ENCODE assay signal across 16 mouse cellular contexts in genomic region chr9:98864571-98864970, GRCm38 (mm10). TPM values are rescaled to one million over a fixed set of nuclear protein-coding genes. Genes with fewer than 3 reads are reported as not detected.
DNase-seq lines count a peak whose midpoint lies in the region; ATAC-seq and TF ChIP-seq lines count a peak whose summit lies in the region.
"Had no signal": no experiment of that assay in that cellular context is flagged by ENCODE, and none has a peak within 500 bp of the region (broad histone marks: within the 10 kb centered on the region; RNA-seq: fewer than 3 reads in every experiment).

Gene Prr23a3 (plus strand): TSS chr9:98864767.

- no peak within 1 kb of the TSS for H3K27ac ChIP-seq in forebrain, embryonic 12.5 days
- H3K27ac ChIP-seq in forebrain, postnatal 0 days (ENCODE audit: low read depth, low read length), result no peak within 1 kb of the TSS
- no peak within 1 kb of the TSS for H3K27ac ChIP-seq in intestine, embryonic 15.5 days
- H3K27ac ChIP-seq in intestine, embryonic 16.5 days (ENCODE audit: low read length), result no peak within 1 kb of the TSS
- no peak within 1 kb of the TSS for H3K27ac ChIP-seq in limb, embryonic 12.5 days

- WGBS in forebrain, embryonic 12.5 days, result 71% methylated on average over 22 of the region's 22 CpGs
- 73% methylated on average over 22 of the region's 22 CpGs for WGBS in forebrain, postnatal 0 days
- WGBS in intestine, embryonic 15.5 days, result 45% methylated on average over 22 of the region's 22 CpGs
- 50% methylated on average over 22 of the region's 22 CpGs for WGBS in intestine, embryonic 16.5 days
- WGBS in limb, embryonic 12.5 days, result 55% methylated on average over 22 of the region's 22 CpGs

- 0 out of 2 replicates have a peak within 1 kb of the TSS, but pooled peaks have one; percentile 2 for H3K4me3 ChIP-seq in forebrain, embryonic 12.5 days (replicated peaks)
- no peak within 1 kb of the TSS for H3K4me3 ChIP-seq in forebrain, postnatal 0 days (ENCODE audit: low read depth, low read length)
- no peak within 1 kb of the TSS for H3K4me3 ChIP-seq in intestine, embryonic 15.5 days (replicated peaks)
- no peak within 1 kb of the TSS for H3K4me3 ChIP-seq in intestine, embryonic 16.5 days (ENCODE audit: low read length)
- H3K4me3 ChIP-seq in limb, embryonic 12.5 days (replicated peaks), result no peak within 1 kb of the TSS

- no peaks in the 10 kb centered on the region for H3K36me3 ChIP-seq in forebrain, embryonic 12.5 days (replicated peaks)
- no peaks in the 10 kb centered on the region for H3K36me3 ChIP-seq in forebrain, postnatal 0 days (ENCODE audit: insufficient read depth)
- no peaks in the 10 kb centered on the region for H3K36me3 ChIP-seq in intestine, embryonic 15.5 days
- no peaks in the 10 kb centered on the region for H3K36me3 ChIP-seq in intestine, embryonic 16.5 days (ENCODE audit: control insufficient read depth, insufficient read depth, low read length)
- no peaks in the 10 kb centered on the region for H3K36me3 ChIP-seq in limb, embryonic 12.5 days

- no peak for DNase-seq in forebrain, postnatal 0 days
- peak; percentile 92 for DNase-seq in ES-CJ7 (ENCODE audit: low read depth, low spot score)
- no peak for DNase-seq in spleen, postnatal 4 days (ENCODE audit: low spot score in 2 of 2)
- no peak for DNase-seq in Muller cell, postnatal 12 days (ENCODE audit: inconsistent ontology term)
- DNase-seq: cerebellum, adult 18-20 months; heart, postnatal 10 days; lung, adult 2 months; thymus, adult 2 months had no signal

- no peaks in the 10 kb centered on the region; the same call in 1 of the 2 replicates for H3K27me3 ChIP-seq in forebrain, embryonic 12.5 days
- no peaks in the 10 kb centered on the region for H3K27me3 ChIP-seq in forebrain, postnatal 0 days (ENCODE audit: insufficient read depth, low read length)
- H3K27me3 ChIP-seq in intestine, embryonic 15.5 days (replicated peaks), result peaks cover 5% of the 10 kb centered on the region; the same call in 1 of the 2 replicates
- H3K27me3 ChIP-seq in intestine, embryonic 16.5 days (replicated peaks; ENCODE audit: control insufficient read depth, insufficient read depth, low read length), result peaks cover 5% of the 10 kb centered on the region; the same call in 1 of the 2 replicates
- H3K27me3 ChIP-seq in limb, embryonic 12.5 days, result peaks cover 16% of the 10 kb centered on the region

- TF ChIP-seq CTCF in forebrain, postnatal 0 days (IDR thresholded peaks at IDR 0.05; ENCODE audit: low read depth), result no peak

- no peak within 1 kb of the TSS for H3K9ac ChIP-seq in forebrain, embryonic 12.5 days
- H3K9ac ChIP-seq in forebrain, postnatal 0 days, result no peak within 1 kb of the TSS
- H3K9ac ChIP-seq in intestine, embryonic 15.5 days, result no peak within 1 kb of the TSS
- H3K9ac ChIP-seq in intestine, embryonic 16.5 days (ENCODE audit: low read depth, low read length), result no peak within 1 kb of the TSS
- H3K9ac ChIP-seq in limb, embryonic 12.5 days (replicated peaks), result no peak within 1 kb of the TSS

- H3K4me2 ChIP-seq in forebrain, embryonic 12.5 days, result no peak within 1 kb of the TSS
- H3K4me2 ChIP-seq in forebrain, postnatal 0 days (ENCODE audit: low read depth), result no peak within 1 kb of the TSS
- H3K4me2 ChIP-seq in intestine, embryonic 15.5 days (replicated peaks), result 0 out of 2 replicates have a peak within 1 kb of the TSS, but pooled peaks have one; percentile 12
- H3K4me2 ChIP-seq in intestine, embryonic 16.5 days (ENCODE audit: low read depth, low read length), result no peak within 1 kb of the TSS
- H3K4me2 ChIP-seq in limb, embryonic 12.5 days, result peak within 1 kb of the TSS; percentile 26; the same call in 1 of the 2 replicates

- no peaks in the 10 kb centered on the region for H3K4me1 ChIP-seq in forebrain, embryonic 12.5 days
- H3K4me1 ChIP-seq in forebrain, postnatal 0 days (ENCODE audit: insufficient read depth), result no peaks in the 10 kb centered on the region
- H3K4me1 ChIP-seq in intestine, embryonic 15.5 days (replicated peaks), result no peaks in the 10 kb centered on the region
- H3K4me1 ChIP-seq in intestine, embryonic 16.5 days (ENCODE audit: control insufficient read depth, insufficient read depth, low read length), result no peaks in the 10 kb centered on the region
- H3K4me1 ChIP-seq in limb, embryonic 12.5 days (replicated peaks), result no peaks in the 10 kb centered on the region

- H3K9me3 ChIP-seq in forebrain, embryonic 12.5 days, result peaks cover 7% of the 10 kb centered on the region; the same call in 1 of the 2 replicates
- no peaks in the 10 kb centered on the region for H3K9me3 ChIP-seq in forebrain, postnatal 0 days (ENCODE audit: low read length)
- no peaks in the 10 kb centered on the region for H3K9me3 ChIP-seq in intestine, embryonic 15.5 days
- no peaks in the 10 kb centered on the region for H3K9me3 ChIP-seq in intestine, embryonic 16.5 days (ENCODE audit: control insufficient read depth, low read length)
- no peaks in the 10 kb centered on the region; the same call in 1 of the 2 replicates for H3K9me3 ChIP-seq in limb, embryonic 12.5 days

- no peak for ATAC-seq in forebrain, embryonic 12.5 days (ENCODE audit: low FRiP score)
- ATAC-seq in forebrain, postnatal 0 days, result no peak
- no peak for ATAC-seq in intestine, embryonic 15.5 days
- ATAC-seq in intestine, embryonic 16.5 days, result no peak
- no peak for ATAC-seq in limb, embryonic 12.5 days (ENCODE audit: insufficient number of reproducible peaks, insufficient read depth, low FRiP score, low TSS enrichment, low read depth)

RNA-seq across cellular contexts. Expression of gene Prr23a3, which starts in this region (rescaled TPM):
- not detected in 2 replicates for polyA plus RNA-seq in forebrain, embryonic 12.5 days (2016; fragmentation: Nextera tagmentation; extraction: Ambion mirVana)
- total RNA-seq in forebrain, postnatal 0 days (2014; rRNA removed), result not detected in 2 replicates
- not detected in 2 replicates for polyA plus RNA-seq in forebrain, postnatal 0 days (2015; fragmentation: Nextera tagmentation; extraction: Ambion mirVana)
- polyA plus RNA-seq in intestine, embryonic 15.5 days (2015; fragmentation: Nextera tagmentation; extraction: Ambion mirVana), result not detected in 2 replicates
- not detected in 2 replicates for polyA plus RNA-seq in intestine, embryonic 16.5 days (2015; fragmentation: Nextera tagmentation; extraction: Ambion mirVana)
- polyA plus RNA-seq in limb, embryonic 12.5 days (2016; fragmentation: Nextera tagmentation; extraction: Ambion mirVana), result not detected in 2 replicates
- total RNA-seq: heart, postnatal 10 days; layer of hippocampus, postnatal 14 days; megakaryocyte, adult 5-6 weeks had no signal
- polyA plus RNA-seq: kidney, embryonic 16.5 days; limb, embryonic 11.5 days; lung, adult 2 months; thymus, adult 2 months had no signal

Comparison
In these comparisons a context has a peak if more than half of its experiments do, and no peak if none do; other contexts are left out.
1. H3K4me2 ChIP-seq: peak in intestine, embryonic 15.5 days (single experiment) and limb, embryonic 12.5 days (single experiment); none in forebrain, embryonic 12.5 days (single experiment), forebrain, postnatal 0 days (single experiment) and intestine, embryonic 16.5 days (single experiment).